Mouse (Mus musculus): ENCODE measurements around the gene Gm49322.
"Not testable (repeated sequence)": the region's sequence is repeated elsewhere in the genome, so short reads cannot be mapped to it uniquely, and the experiment has no call there.

The Gm49322 gene

DNA sequence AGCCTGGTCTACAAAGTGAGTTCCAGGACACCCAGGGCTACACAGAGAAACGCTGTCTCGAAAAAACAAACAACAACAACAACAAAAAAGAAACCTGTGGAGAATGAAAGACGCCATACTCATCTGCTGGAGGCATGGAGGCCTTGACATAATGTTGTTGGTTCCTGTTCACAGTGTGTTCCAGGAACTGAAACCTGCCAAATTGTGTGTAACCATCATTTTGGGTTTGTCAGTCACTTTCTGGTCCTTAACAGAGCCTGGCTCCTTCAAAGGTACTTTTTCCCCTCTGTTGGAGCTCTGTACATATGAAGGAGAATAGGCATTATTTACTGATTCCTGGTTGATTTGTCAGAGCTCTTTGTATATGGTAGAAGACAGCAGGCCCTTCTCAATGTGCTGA is 6.1 kb downstream of the Gm49322 start:
- DNase-seq (ENCODE audit: low spot score) = no peak

- DNase-seq (ENCODE audit: low spot score) = no peak
Observed at GRCm38 (mm10) chr10:80613821-80614220, 8.0 kb downstream of the Gm49322 start.

DNA sequence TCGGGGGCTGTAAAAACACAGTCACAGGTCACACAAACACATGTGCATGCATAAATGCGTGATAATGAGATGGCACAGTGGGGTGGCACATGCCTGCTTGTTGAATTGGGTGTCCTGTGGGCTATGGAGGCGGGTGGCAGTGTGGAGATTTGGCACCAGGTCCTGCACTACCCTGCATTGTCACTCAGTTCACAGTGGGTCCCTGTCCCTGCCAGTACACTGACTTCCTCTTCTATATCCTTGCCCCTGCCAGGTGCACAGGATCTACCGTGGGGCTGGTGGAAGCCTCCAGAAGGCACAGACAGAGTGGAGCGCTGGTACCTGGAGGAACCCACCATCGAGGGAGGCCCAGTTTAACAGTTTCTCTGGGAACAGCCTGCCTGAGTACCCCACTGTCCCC is 8.5 kb downstream of the Gm49322 start:
- DNase-seq (ENCODE audit: low spot score) = no peak

- no peak for DNase-seq (ENCODE audit: low spot score)
Observed at GRCm38 (mm10) chr10:80618181-80618580, 12.4 kb downstream of the Gm49322 start.

- DNase-seq (ENCODE audit: low spot score) = no peak
Observed at GRCm38 (mm10) chr10:80619465-80620244, 13.8 kb downstream of the Gm49322 start.

- DNase-seq (ENCODE audit: low spot score) = no peak
Observed at GRCm38 (mm10) chr10:80620365-80620764, 14.5 kb downstream of the Gm49322 start.

DNA sequence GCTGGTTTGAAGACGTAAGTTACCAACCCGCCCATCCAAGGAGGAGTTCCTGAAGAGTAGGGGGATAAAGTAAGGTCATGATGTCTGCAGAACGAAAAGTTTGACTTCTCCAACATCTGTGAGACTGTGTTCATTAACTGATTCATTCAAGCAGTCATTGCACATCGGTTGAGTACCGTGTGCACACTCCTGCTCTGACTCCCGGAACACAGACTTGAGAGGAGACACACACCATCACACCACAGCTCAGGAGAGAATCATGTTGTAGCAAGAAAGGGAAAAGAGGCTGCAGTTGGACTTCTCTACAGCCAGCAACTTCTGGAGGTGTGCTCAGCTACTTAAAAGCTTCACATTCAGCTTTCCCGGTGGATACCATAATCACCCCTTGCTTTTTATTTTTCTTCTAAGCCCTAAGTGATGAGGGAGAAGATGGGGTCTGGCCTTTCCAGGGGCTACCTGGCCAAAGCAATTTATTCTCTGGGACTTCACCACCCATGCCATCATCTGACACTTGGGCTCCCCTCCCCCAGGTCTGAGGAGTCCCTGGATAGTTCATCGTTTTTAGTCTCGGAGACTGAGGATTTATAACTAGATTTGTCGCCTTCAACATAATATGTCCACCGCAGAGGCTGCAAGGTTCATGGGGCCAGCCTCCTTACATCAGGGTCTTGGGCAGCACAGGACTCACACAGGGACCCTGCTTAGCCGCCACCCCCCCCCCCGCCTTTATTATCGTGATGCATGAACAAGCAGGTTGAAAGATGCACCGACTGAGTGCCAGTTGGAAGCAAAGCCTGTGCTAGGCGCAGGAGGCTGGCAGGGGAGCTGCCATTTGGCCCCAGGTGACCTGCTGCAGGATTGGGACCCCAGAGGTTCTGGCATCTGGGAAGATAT is 15.2 kb downstream of the Gm49322 start:
- DNase-seq (ENCODE audit: low spot score) = no peak

DNA sequence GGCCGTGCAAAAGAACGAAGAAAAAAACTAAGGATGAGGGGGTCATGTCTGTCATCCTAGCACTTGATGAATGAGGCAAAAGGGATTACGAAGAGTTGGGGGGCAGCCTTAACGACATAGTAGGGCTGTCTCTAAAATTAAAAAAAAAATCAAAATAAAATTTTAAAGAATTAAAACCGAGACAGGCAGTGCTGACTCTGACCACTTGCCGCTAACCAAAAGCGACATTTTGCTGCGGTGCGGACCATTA is 15.8 kb downstream of the Gm49322 start:
- no peak for DNase-seq (ENCODE audit: low spot score)

DNA sequence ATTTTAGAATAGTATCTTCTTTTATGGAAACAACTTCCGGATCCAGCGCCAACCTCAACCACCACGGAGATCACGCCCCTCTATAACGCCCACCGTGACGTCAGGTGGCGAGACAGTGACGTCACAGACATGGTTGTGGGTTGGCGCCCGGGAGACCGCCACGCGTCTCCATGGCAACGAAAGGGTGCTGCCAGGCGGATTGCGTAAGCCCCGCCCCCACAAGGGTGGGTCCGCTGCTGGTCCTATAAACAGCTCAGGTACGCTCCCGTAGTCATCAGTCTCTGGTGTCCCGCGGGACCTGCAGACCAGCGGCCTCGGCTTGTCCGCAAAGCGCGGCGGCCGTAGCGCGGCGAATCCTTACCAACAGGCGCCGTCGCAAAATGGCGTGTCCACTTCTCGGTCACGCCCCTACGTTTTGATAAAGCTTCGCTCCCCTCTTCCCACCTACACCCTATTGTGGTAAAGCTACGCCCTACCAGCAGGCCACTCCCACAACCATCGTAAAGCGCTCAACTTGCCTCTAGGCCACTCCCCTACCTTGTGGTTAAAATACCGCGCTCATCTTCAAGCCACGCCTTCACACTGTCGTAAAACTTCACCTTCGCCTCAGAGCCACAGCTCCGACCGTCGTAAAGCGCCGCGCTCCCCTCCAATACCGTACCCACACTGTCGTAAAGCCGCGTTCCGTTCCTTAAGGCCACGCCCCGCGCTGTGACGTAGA is 16.3 kb downstream of the Gm49322 start:
- peak; percentile 99 for DNase-seq (ENCODE audit: low spot score)

DNA sequence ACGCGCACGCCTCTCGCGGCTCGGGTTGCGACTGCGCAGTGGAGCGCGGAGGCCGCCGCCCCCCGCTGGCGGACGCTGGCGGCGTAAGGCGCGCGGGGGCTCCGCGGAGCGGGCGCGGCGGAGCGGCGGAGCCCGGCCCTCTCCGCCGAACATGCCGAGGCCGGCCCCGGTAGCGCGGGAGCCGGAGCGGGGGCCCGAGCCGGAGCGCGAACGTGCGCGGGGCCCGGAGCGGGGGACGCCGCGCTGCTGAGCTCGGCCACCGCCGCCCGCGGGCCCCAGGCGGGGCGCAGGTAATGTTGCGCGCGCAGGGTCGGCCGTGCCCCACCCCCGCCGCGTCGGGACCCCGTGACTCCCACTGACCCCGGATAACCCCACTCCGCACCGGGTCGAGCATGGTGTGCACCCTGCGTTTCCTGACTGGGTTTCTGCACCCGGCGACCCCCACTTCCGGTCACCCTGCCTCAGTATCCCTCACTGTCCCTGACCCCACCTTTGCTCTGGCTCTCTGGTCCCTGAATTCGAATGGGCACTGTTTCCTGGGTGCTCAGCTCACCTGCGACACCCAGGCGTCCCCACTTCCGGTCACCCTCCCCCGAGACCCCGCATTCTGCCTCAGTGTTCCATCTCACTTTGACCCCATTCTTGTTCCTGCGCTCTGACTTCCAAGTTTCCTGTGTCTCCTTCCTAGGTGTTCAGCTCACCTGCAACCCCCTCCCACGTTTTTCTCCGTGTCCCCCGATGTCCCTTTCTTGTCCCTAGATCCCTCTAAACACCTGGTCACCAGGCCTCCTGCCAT is 17.0 kb downstream of the Gm49322 start, which contains the start of gene Csnk1g2:
Gene Csnk1g2 (plus strand): TSS at position 178 of the 796 bp plus-strand sequence.
- DNase-seq (ENCODE audit: low spot score) = no peak

DNA sequence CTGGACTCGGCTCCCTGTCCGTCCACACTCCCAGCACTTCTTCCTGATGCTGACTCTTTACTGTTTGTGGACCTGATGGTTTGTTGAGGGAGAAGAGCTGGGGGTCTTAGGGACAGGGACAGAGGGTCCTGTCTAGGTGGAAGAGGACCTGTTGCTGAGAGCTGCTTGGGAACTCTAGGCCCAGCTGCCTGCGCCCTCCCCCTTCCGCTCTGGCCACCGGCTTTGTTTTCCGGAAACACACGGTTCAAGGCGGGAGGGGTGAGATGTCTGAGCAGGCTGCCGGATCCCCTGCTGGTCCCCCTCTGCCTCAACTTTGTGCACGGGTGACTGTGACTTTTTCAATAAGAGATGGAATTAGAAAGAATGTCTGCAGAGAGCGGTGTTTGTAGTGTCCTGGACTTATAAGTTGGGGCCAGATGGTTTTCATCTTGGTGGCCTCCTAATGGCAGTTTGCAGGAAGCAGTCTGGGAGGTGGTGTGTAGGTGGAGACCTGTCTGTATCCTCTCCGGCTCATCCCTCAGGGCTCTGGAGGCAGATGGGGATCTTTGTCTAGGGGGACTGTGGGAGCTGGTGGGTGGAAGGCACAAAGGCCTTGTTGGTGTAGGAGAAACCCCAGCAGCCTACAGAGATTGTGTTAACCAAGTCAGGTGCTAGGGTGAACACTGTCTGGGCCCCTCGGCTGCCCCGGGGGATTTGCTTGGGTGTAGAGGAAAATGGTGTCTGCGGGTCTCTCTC is 17.8 kb downstream of the Gm49322 start:
- no peak for DNase-seq (ENCODE audit: low spot score)

DNA sequence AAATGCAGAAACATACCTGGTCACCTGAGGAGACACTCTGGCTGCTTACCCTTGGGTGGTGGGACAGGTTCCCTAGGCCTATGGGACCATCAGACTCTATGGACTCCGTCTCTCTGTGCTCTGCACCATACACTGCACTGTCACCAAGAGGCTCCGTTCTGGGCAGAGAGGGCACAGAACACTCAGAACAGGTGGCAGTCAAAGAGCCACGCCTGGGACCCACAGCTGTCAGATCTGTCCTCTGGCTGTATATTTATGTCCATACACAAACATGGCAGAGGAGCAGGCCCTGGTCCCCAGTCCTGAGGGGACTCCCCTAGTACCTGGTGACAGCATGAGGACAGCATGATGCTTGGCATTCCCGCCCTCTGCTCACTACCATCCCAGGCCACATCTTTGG is 19.9 kb downstream of the Gm49322 start:
- DNase-seq (ENCODE audit: low spot score) = no peak

GRCm38 (mm10) chr10:80627685-80628084 is 21.9 kb downstream of the Gm49322 start:
- no peak for DNase-seq (ENCODE audit: low spot score)

DNA sequence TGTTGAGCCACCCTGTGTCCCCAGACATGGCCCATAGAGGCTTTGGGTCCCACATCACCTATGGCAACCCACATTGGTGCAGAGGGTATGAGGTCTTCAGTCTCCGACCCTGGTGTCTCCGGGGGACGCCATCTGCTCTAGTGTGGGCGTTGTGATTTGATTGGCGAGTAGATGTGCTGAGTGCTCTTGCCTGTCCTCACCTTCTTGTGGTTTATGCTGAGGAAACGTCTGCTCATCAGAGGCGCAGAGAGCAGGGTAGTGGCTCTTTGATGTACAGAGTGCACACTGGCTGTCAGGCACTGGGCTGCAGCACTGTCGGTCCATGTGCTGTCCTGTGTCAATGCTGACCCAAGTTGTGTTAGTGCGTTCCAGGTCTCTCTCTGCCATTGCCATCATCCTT is 23.1 kb downstream of the Gm49322 start:
- DNase-seq (ENCODE audit: low spot score) = no peak

- DNase-seq (ENCODE audit: low spot score) = no peak
Observed at GRCm38 (mm10) chr10:80635345-80635744, 29.5 kb downstream of the Gm49322 start.

DNA sequence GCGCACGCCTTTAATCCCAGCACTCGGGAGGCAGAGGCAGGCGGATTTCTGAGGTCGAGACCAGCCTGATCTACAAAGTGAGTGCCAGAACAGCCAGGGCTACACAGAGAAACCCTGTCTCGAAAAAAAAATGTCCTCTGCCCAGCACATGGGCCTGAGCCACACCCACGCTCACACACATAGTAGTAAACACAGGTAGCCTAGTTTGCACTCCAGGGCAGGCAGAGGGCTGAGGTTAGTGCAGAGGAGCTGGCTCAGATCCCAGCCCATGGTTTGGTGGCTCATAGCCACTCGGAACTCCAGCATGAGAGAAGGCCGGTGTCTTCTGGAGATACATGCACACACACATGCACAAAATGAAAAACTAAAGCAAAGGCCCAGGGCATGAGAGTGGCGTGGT is 41.1 kb downstream of the Gm49322 start:
- DNase-seq (ENCODE audit: low spot score) = no peak

GRCm38 (mm10) chr10:80649910-80650309 is 44.1 kb downstream of the Gm49322 start:
- DNase-seq (ENCODE audit: low spot score) = not testable (repeated sequence)

DNA sequence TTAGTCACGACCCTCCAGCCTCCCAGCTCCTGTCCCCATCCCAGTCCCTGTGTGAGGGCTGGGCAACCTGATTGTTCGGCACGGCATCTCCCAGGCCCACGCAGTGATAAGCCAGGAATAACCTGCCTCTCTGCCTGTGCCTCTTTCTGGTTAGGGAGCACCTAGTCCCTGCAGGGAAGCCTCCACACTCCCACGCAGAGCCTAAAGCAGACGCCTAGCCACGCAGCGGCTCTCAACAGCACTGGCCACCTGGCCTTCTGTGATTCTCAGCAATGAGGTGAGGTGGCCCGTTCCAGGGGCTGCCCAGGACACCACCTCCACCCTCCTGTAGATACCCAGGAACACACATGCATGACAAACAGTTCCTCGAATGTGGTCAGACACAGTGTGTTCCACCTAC is 44.6 kb downstream of the Gm49322 start:
- no peak for DNase-seq (ENCODE audit: low spot score)

- no peak for DNase-seq (ENCODE audit: low spot score)
Observed at GRCm38 (mm10) chr10:80653156-80653720, 47.4 kb downstream of the Gm49322 start.

DNA sequence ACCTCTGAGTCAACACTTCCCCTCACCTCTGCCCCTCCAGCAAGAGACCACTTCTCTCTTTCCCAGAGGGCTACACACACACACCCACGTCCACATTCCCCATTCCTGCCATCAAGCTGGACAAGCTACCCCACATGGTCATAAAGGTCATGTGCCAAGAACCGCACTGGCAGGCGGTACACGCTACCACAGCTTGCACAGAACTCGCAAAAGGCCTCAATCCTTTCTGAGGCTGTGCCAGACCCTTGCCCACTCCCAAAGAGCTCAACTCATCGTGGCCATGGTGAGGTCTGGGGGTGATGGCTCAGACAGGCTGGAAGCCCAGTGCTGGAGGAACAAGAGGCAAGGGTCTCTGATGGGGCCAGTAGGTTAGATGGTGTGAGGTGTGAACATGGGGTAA is 49.0 kb downstream of the Gm49322 start:
- no peak for DNase-seq (ENCODE audit: low spot score)

Measured in layer of hippocampus, adult 9-10 months (tissue).